Mouse (Mus musculus): Measurements from ENCODE around the gene Ccdc92. TPM values are rescaled to one million over a fixed set of nuclear protein-coding genes. Genes with fewer than 3 reads are reported as not detected.

The Ccdc92 gene
- polyA plus RNA-seq, 1 experiment from 2014 or later = 22.4 TPM

GRCm38 (mm10) chr5:124851572-124851971 lies 10.7 kb downstream of the Ccdc92 start:
- no peaks in the 10 kb centered on the region for H3K9me3 ChIP-seq
- H3K36me3 ChIP-seq (replicated peaks) = no peaks in the 10 kb centered on the region
- no peak for ATAC-seq (ENCODE audit: low FRiP score)
- H3K4me3 ChIP-seq (replicated peaks) = no peak overlapping the region
- 0 out of 2 replicates have a peak, but pooled peaks cover 5% of the 10 kb centered on the region for H3K4me1 ChIP-seq
- no peak overlapping the region for H3K27ac ChIP-seq
- WGBS = 48% methylated on average over 4 of the region's 4 CpGs
- H3K27me3 ChIP-seq = no peaks in the 10 kb centered on the region
- no peak overlapping the region for H3K9ac ChIP-seq
- no peak overlapping the region for H3K4me2 ChIP-seq

GRCm38 (mm10) chr5:124848994-124849393 lies 13.2 kb downstream of the Ccdc92 start:
- Histone ChIP-seq H3K27me3 (no peaks in the 10 kb centered on the region), H3K4me3 (replicated peaks) (no peak overlapping the region), H3K27ac (no peak overlapping the region), H3K4me2 (no peak overlapping the region), H3K9ac (no peak overlapping the region), H3K9me3 (no peaks in the 10 kb centered on the region), H3K36me3 (replicated peaks) (no peaks in the 10 kb centered on the region), H3K4me1 (0 out of 2 replicates have a peak, but pooled peaks cover 5% of the 10 kb centered on the region)
- WGBS = 83% methylated on average over 3 of the region's 3 CpGs
- ATAC-seq (ENCODE audit: low FRiP score) = no peak

- H3K36me3 ChIP-seq (replicated peaks) = no peaks in the 10 kb centered on the region
- no peaks in the 10 kb centered on the region for H3K9me3 ChIP-seq
- ATAC-seq (ENCODE audit: low FRiP score) = no peak
- H3K4me3 ChIP-seq (replicated peaks) = no peak overlapping the region
- H3K4me2 ChIP-seq = no peak overlapping the region
- no peaks in the 10 kb centered on the region for H3K27me3 ChIP-seq
- H3K27ac ChIP-seq = no peak overlapping the region
- H3K4me1 ChIP-seq = peaks cover 11% of the 10 kb centered on the region; the same call in 1 of the 2 replicates
- no peak overlapping the region for H3K9ac ChIP-seq
- whole genome bisulfite sequencing = 89% methylated on average over 1 of the region's 1 CpGs
These were observed 15.2 kb downstream of the Ccdc92 start for GRCm38 (mm10) chr5:124847014-124847413.

- Histone ChIP-seq H3K4me2 (no peak overlapping the region), H3K27ac (no peak overlapping the region), H3K4me3 (replicated peaks) (no peak overlapping the region), H3K9me3 (no peaks in the 10 kb centered on the region), H3K9ac (no peak overlapping the region), H3K4me1 (peaks cover 5% of the 10 kb centered on the region; the same call in 1 of the 2 replicates), H3K27me3 (no peaks in the 10 kb centered on the region), H3K36me3 (replicated peaks) (no peaks in the 10 kb centered on the region)
- 83% methylated on average over 4 of the region's 4 CpGs for WGBS
- ATAC-seq (ENCODE audit: low FRiP score) = no peak
These were observed 17.3 kb downstream of the Ccdc92 start for GRCm38 (mm10) chr5:124844929-124845328.

GRCm38 (mm10) chr5:124843386-124843785 lies 18.8 kb downstream of the Ccdc92 start:
- no peak for ATAC-seq (ENCODE audit: low FRiP score)
- Histone ChIP-seq H3K36me3 (replicated peaks) (0 out of 2 replicates have a peak, but pooled peaks cover 4% of the 10 kb centered on the region), H3K4me3 (replicated peaks) (no peak overlapping the region), H3K27ac (no peak overlapping the region), H3K4me1 (peaks cover 5% of the 10 kb centered on the region; the same call in 1 of the 2 replicates), H3K9ac (no peak overlapping the region), H3K27me3 (no peaks in the 10 kb centered on the region), H3K9me3 (no peaks in the 10 kb centered on the region), H3K4me2 (no peak overlapping the region)
- WGBS = 69% methylated on average over 8 of the region's 8 CpGs

GRCm38 (mm10) chr5:124840669-124841068 lies 21.6 kb downstream of the Ccdc92 start:
- no peak overlapping the region for H3K27ac ChIP-seq
- ATAC-seq (ENCODE audit: low FRiP score) = no peak
- 78% methylated on average over 2 of the region's 2 CpGs for WGBS

GRCm38 (mm10) chr5:124840202-124840601 lies 22.0 kb downstream of the Ccdc92 start:
- Histone ChIP-seq H3K27ac (no peak overlapping the region), H3K4me2 (no peak overlapping the region), H3K36me3 (replicated peaks) (peaks cover 22% of the 10 kb centered on the region), H3K27me3 (no peaks in the 10 kb centered on the region), H3K9me3 (no peaks in the 10 kb centered on the region), H3K4me1 (peaks cover 5% of the 10 kb centered on the region; the same call in 1 of the 2 replicates), H3K4me3 (replicated peaks) (no peak overlapping the region), H3K9ac (no peak overlapping the region)
- 86% methylated on average over 7 of the region's 7 CpGs for WGBS
- no peak for ATAC-seq (ENCODE audit: low FRiP score)

More at GRCm38 (mm10) chr5:124840669-124841068, 21.6 kb downstream of the Ccdc92 start:
- Histone ChIP-seq H3K4me2 (no peak overlapping the region), H3K9ac (no peak overlapping the region), H3K9me3 (no peaks in the 10 kb centered on the region), H3K36me3 (replicated peaks) (peaks cover 18% of the 10 kb centered on the region), H3K4me3 (replicated peaks) (no peak overlapping the region), H3K27me3 (no peaks in the 10 kb centered on the region), H3K4me1 (peaks cover 5% of the 10 kb centered on the region; the same call in 1 of the 2 replicates)

- no peak overlapping the region for H3K4me2 ChIP-seq
- H3K27me3 ChIP-seq = no peaks in the 10 kb centered on the region
- H3K27ac ChIP-seq = no peak overlapping the region
- no peak overlapping the region for H3K4me3 ChIP-seq (replicated peaks)
- H3K9me3 ChIP-seq = no peaks in the 10 kb centered on the region
- H3K36me3 ChIP-seq (replicated peaks) = peaks cover 34% of the 10 kb centered on the region
- H3K4me1 ChIP-seq = no peaks in the 10 kb centered on the region
- no peak overlapping the region for H3K9ac ChIP-seq
- no peak for ATAC-seq (ENCODE audit: low FRiP score)
- 86% methylated on average over 4 of the region's 4 CpGs for WGBS
These were observed 25.6 kb downstream of the Ccdc92 start for GRCm38 (mm10) chr5:124836621-124837020.

- H3K27ac ChIP-seq = no peak overlapping the region
- peaks cover 34% of the 10 kb centered on the region for H3K36me3 ChIP-seq (replicated peaks)
- H3K9me3 ChIP-seq = no peaks in the 10 kb centered on the region
- H3K27me3 ChIP-seq = no peaks in the 10 kb centered on the region
- H3K4me1 ChIP-seq = no peaks in the 10 kb centered on the region
- no peak for ATAC-seq (ENCODE audit: low FRiP score)
- 93% methylated on average over 10 of the region's 10 CpGs for WGBS
- no peak overlapping the region for H3K9ac ChIP-seq
- no peak overlapping the region for H3K4me2 ChIP-seq
- H3K4me3 ChIP-seq (replicated peaks) = no peak overlapping the region
These were observed 26.1 kb downstream of the Ccdc92 start for GRCm38 (mm10) chr5:124836075-124836474.

- Histone ChIP-seq H3K9ac (no peak overlapping the region), H3K9me3 (no peaks in the 10 kb centered on the region), H3K4me1 (no peaks in the 10 kb centered on the region), H3K27ac (no peak overlapping the region), H3K4me2 (no peak overlapping the region), H3K27me3 (no peaks in the 10 kb centered on the region), H3K4me3 (replicated peaks) (no peak overlapping the region), H3K36me3 (replicated peaks) (peaks cover 34% of the 10 kb centered on the region)
- WGBS = 94% methylated on average over 15 of the region's 15 CpGs
- no peak for ATAC-seq (ENCODE audit: low FRiP score)
These were observed 27.0 kb downstream of the Ccdc92 start for GRCm38 (mm10) chr5:124835218-124835617.

- WGBS = 92% methylated on average over 12 of the region's 12 CpGs
These were observed 31.9 kb downstream of the Ccdc92 start for GRCm38 (mm10) chr5:124830331-124830730.

GRCm38 (mm10) chr5:124822128-124822894 lies 39.9 kb downstream of the Ccdc92 start:
- peaks cover 9% of the 10 kb centered on the region; the same call in 1 of the 2 replicates for H3K9me3 ChIP-seq
- H3K27me3 ChIP-seq = no peaks in the 10 kb centered on the region
- H3K4me3 ChIP-seq (replicated peaks) = no peak overlapping the region
- H3K9ac ChIP-seq = no peak overlapping the region
- ATAC-seq (ENCODE audit: low FRiP score) = no peak
- H3K27ac ChIP-seq = no peak overlapping the region
- no peaks in the 10 kb centered on the region for H3K36me3 ChIP-seq (replicated peaks)
- H3K4me2 ChIP-seq = no peak overlapping the region
- H3K4me1 ChIP-seq = no peaks in the 10 kb centered on the region
- WGBS = 85% methylated on average over 18 of the region's 18 CpGs

More at GRCm38 (mm10) chr5:124830331-124830730, 31.9 kb downstream of the Ccdc92 start:
- Histone ChIP-seq H3K36me3 (replicated peaks) (peaks cover 13% of the 10 kb centered on the region), H3K27ac (no peak overlapping the region), H3K9ac (no peak overlapping the region), H3K4me3 (replicated peaks) (no peak overlapping the region), H3K4me2 (no peak overlapping the region), H3K27me3 (no peaks in the 10 kb centered on the region), H3K4me1 (no peaks in the 10 kb centered on the region), H3K9me3 (no peaks in the 10 kb centered on the region)
- no peak for ATAC-seq (ENCODE audit: low FRiP score)

GRCm38 (mm10) chr5:124817050-124817449 lies 45.2 kb downstream of the Ccdc92 start:
- H3K27ac ChIP-seq = no peak overlapping the region
- no peaks in the 10 kb centered on the region for H3K4me1 ChIP-seq
- peaks cover 9% of the 10 kb centered on the region; the same call in 1 of the 2 replicates for H3K9me3 ChIP-seq
- H3K9ac ChIP-seq = no peak overlapping the region
- H3K36me3 ChIP-seq (replicated peaks) = no peaks in the 10 kb centered on the region
- no peak overlapping the region for H3K4me3 ChIP-seq (replicated peaks)
- WGBS = 88% methylated on average over 15 of the region's 15 CpGs
- H3K27me3 ChIP-seq = no peaks in the 10 kb centered on the region
- no peak for ATAC-seq (ENCODE audit: low FRiP score)
- no peak overlapping the region for H3K4me2 ChIP-seq
